Mouse (Mus musculus): ENCODE measurements around the gene Prkrip1. TPM values are rescaled to one million over a fixed set of nuclear protein-coding genes. Genes with fewer than 3 reads are reported as not detected.
A peak's percentile ranks its signal among the peaks of the same experiment; 100 is the strongest.
"Not testable (repeated sequence)": the region's sequence is repeated elsewhere in the genome, so short reads cannot be mapped to it uniquely, and the experiment has no call there.

Gene Prkrip1
- total RNA-seq, 2 experiments from 2014 or later = 39.9 to 41.5 TPM

DNA sequence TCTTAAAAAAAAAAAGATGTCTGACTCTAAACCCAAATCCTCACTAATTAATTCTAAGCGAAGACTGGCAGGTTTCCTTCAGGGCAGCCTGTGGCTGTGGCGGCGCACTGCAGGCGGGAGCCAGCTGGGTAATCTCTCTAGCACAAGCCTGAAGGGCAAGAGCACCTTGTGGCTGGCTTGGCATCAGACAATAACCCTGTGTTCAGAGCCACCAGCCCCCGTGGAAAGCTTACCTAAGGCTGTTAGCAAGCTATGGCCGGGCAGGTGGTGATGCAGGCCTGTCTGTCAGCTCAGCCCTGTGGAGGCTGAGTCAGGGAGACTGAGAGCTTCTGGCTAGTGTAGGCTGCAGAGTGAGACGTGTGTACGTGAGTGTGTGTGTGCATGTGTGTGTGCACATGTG lies 33.5 kb downstream of the Prkrip1 start:
- DNase-seq (ENCODE audit: low spot score in 2 of 2) = no peak

DNA sequence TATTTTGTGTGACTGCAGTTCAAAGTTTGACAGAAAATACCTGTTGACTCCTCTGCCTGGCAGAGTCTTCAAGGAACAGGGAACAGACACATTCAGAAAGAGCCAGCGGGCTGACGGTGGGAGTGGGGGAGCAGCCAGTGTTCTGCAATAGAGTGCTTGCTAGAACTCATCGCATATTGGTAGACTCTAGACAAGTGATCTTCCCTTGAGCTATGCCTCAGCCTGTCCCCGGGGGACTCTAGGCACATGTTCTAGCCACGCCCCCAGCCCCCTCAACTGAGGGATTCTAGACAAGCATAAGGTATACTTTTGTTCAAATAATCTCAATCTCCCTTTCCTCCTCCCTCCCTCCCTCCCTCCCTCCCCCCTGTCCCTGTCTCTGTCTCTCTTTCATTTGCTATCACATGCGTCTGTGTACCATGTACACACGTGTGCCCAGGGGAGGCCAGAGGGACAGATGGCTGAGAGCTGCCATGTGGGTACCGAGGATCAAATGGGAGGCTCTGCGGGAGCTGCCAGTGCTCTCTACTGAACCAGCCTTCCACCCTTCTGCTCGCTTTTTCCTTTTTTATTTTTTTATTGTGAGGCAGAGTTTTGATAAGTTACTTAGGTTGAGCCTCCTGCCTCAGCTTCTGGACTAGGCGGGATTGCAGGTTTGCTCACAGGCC lies 34.8 kb downstream of the Prkrip1 start:
- peak in 1 of 2 experiments; percentile 79 for DNase-seq (ENCODE audit: low spot score in 2 of 2)

DNA sequence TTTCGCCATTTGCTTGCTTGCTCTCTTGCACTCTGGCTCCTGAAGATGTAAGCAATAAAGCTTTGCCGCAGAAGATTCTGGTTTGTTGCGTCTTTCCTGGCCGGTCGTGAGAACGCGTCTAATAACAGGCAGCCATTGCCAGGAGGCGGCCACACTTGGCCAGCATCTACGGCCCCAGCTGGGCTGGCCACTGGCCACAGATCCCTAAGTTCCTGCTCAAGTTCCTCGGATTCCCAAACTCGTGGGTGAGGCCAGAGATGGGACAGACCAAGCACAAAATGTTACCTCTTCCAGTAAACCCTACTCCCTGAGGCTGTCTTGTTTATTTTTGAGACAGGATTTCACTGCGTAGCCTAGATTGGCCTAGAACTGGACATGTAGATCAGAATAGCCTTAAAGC lies 38.7 kb downstream of the Prkrip1 start:
- not testable (repeated sequence) for DNase-seq (ENCODE audit: low spot score in 2 of 2)

DNA sequence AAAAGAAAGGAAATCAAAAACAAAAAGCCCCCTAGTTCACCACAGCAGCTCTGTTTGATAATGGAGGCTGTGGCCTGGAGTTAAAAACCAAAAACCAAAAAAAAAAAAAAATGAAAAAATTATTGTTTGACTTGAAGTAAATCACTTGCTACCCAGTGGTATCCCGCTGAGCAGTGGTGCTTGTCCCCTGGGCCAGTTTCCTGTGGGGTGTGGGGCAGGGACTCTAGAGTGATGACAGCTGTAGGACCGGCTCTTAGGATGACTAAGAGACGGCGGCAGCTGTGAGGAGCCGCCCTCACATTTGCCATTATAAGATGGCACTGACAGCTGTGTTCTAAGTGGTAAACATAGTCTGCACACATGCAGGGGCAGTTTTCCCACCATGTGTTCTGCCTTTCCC lies 43.4 kb downstream of the Prkrip1 start:
- no peak for DNase-seq (ENCODE audit: low spot score in 2 of 2)

DNA sequence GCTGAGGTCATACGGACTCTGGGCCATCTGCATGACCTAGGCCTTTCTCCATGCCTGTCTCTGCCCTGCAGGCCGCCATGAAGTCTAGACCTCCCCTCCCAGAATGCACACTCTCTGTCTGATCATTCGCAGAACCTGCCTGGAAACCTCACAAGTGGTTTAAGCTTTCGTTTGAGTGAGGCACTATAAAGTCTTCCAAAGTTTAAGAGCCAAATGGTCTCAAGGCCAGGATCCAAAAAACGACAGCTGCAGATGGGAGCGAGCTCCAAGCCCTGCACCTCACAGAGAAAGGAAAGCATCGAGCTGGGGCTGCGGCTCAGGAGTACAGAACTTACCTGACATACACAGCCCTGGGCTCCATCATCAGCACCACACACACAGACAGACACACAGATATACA lies 46.4 kb downstream of the Prkrip1 start:
- no peak for DNase-seq (ENCODE audit: low spot score in 2 of 2)

DNA sequence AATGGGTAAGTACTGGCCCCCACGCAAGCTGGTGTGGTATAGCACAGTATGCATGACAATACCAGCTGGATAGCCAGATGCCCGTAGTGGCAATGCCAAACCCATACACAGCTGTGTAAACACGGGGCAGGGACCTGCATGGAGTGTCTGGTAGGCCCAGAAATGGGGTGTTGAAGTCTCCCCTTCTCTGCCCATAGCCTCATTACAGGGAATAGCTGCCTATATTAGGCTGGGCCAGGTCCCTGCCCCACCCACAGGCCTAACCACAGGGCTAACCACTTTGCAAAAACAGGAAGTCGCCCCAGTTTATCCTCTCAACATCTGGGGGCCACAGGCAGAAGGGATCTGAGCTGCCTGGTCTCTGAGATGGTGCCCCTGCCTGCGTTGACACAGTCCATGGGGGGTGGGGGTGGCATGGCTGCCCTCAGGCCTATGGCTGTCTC lies 49.6 kb downstream of the Prkrip1 start:
- not testable (repeated sequence) for DNase-seq (ENCODE audit: low spot score in 2 of 2)

DNA sequence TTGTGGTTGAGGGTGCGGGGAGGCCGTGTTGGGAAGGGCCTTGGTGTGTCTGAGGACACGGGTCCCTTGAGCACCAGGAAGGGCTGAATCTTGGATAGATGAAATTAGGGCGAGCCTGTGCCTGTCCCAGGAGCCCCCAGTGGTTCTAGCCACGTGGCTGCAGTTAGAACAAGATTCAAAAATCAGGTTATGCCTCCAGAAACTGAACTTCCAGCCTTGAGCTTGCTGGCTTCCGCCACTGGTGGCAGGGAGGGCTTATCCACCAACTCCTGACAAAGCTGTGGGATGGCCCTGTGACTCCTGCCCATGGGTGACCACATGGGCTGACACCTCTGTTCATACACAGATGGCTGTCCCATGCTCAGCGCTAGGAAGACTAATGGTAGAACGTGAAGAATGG lies 51.1 kb downstream of the Prkrip1 start:
- no peak for DNase-seq (ENCODE audit: low spot score in 2 of 2)

DNA sequence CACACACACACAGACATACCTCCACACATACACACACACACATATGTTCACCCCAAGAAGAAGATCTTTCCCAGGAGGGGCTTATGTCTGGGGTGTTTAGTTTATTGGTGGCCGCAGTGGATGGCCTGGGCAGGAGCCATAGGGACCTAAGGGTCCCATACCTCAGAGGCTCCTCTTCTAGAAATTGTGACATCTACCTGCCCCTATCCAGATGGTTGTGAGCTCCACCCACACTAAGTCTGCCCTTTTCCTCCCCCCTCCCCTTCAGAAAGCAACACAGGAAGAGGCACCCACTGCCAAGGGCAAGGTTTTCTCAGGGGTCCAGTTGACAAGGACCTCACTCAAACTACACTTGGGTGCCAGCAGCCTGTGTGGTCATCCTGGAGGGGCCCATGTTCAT lies 51.8 kb downstream of the Prkrip1 start:
- no peak for DNase-seq (ENCODE audit: low spot score in 2 of 2)

DNA sequence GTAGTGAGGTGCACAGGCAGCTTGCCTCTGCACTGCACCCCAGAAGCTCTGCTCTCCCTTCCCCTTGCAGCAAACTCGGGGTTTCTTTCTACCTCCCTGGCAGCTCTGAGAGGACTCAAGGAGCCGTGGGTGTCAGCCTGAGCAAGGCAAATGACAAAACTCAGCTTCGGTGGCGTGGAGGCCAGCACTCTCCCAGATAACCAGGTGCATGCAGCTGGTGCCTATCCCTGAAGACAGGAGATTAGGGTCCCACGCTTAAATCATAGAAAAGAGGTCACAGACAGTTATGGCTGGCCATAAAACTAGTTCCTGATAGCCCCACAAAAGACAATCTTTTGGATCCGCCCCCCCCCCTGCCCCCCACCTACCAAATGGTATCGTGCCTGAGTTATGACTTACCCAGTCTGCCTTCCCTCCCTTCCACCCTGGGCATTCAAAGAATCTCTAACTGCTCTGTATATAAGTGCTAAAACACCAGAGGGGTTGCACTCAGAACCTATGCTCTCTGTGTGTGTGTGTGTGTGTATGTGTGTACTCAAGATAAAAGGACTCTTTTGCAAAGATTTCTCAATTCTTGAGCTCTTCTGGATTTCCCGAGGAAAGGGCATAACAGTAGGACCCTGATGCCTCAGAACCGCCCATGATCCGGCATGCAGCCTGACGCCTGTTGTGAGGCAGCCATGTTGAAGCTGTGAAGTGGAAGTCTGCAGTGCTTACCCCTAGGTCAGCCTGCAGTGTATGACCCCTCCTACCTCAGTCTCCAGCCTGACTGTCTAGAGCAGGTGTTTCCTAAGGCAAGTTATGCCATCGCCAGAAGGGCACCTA lies 53.9 kb downstream of the Prkrip1 start:
- no peak for DNase-seq (ENCODE audit: low spot score in 2 of 2)

DNA sequence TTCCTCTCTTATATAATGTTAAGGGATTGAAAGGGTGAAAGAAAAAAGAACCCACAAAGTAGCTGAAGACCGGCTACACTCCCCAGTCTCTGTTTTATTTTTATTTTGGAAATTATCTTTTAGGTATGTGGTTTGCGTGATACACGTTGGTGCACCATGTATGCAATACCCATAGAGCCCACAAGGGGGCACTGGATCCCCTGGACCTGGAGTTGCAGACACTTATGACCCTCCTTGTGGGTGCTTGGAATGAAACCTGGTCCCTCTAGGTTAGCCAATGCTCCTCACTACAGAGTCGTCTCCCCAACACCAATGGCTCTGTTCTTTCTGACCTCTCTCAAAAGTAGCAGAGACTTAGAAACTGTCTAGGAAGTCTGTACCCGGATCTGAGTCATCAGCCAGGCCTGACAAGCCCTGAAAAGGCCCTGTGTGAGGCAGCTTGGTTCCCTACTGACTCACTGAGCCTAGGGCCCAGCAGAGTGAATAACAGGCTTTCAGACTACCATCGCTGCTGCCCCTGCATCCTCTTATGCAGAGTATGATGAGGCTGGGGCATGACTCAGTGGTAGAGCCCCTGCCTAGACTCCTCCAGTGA lies 55.5 kb downstream of the Prkrip1 start:
- DNase-seq (ENCODE audit: low spot score in 2 of 2) = no peak

DNA sequence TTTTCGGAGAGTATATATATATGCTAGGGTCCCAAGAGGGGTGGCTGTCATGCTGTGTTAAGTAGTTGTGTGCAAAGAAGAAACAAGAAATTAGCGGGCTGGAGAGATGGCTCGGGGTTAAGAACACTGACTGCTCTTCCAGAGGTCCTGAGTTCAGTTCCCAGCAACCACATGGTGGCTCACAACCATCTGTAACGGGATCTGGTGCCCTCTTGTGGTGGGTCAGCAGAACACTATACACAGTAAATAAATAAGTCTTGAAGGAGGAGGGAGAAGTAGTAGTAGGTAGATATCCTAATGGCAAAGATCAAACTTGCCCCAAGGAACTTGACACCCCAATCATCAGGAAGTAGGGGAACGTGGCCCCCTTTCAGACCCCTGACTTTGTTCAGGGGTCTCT lies 56.0 kb downstream of the Prkrip1 start:
- no peak for DNase-seq (ENCODE audit: low spot score in 2 of 2)

DNA sequence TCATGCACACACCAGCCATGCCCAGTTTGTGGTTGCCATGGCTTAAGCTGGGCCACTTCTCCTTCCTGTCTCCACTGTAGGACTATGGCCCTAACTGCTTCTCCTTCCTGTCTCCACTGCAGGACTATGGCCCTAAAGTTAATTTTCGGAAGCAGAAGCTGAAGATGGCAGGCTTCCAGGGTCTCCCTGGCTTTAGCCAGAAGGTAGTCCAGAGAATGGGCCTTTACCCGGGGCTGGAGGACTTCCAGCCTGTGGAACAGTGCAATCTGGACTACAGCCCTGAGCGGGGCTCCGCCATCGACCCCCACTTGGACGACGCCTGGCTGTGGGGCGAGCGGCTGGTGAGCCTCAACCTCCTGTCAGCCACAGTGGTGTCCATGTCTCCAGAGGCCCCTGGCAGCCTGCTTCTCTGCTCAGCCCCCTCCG lies 58.7 kb downstream of the Prkrip1 start:
- DNase-seq (ENCODE audit: low spot score in 2 of 2) = peak; percentile 29 to 57

DNA sequence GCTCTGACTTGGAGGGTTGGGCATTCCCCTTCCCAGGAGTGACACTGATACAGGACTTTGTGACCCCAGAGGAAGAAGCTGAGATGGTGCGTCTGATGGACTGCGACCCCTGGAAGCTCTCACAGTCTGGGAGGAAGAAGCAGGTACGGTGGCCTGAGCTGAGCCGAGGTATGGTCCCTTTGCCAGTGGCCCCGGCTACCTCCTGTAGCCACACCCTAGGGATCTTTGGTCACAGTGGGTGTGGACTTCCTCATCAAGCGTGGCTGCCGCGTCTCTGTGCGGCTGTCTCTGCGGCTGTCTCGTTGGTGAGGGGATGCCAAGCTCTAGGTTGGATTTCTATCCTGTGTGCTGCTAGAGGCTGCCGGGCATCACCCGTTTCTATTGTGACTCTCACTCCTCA lies 59.4 kb downstream of the Prkrip1 start:
- no peak for DNase-seq (ENCODE audit: low spot score in 2 of 2)

DNA sequence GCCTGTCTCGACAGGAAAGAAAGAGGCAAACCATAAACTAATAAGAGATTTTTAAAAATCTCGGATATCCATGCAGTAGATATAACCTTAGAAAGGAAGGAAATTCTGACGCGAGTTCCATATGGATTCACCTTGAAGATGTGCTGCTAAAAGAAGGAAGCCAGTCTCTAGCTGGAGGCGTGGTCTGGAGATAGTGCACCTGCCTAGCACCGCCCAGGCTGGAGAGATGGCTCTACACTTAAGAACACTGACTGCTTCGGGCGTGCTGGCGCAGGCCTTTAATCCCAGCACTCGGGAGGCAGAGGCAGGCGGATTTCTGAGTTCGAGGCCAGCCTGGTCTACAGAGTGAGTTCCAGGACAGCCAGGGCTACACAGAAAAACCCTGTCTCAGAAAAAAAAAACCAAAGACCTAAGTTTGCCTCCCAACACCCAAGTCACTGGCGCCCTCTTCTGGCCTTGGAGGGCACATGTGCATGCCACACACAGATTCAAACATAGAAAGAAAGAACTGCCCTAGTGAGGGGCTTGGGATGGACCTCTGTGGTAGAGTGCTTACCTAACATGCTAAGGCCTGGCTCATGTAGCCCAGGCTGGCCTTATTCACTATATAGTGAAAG lies 61.0 kb downstream of the Prkrip1 start:
- DNase-seq (ENCODE audit: low spot score in 2 of 2) = no peak

DNA sequence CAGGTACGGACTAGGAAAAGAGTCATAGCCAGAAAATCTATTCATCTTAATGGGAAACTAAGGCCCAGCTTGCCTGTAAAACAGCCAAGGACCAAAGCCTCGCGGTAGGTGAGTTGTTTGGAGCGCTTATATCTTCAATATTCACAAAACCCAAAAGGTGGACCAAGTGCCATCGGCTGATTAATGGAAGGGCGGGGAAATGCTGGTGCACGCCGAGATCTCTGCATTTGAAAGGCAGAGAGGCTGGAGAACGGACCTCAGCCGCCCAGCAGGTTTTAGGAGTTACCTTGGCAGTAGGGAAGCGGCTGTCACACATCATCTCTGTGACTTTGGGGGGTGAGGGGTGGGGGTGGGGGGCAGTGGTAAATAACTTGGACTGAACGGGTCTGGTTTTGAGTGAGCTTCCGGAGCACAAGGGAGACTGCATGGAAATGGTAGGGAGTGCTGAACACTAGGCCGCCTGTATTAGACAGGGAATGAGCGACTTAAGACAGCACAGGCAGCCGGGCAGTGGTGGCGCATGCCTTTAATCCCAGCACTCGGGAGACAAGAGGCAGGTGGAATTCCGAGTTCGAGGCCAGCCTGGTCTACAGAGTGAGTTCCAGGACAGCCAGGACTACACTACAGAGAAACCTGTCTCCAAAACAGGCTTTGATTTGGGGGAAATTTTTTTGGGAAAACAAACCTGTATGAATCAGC lies 62.3 kb downstream of the Prkrip1 start:
- no peak for DNase-seq (ENCODE audit: low spot score in 2 of 2)

DNA sequence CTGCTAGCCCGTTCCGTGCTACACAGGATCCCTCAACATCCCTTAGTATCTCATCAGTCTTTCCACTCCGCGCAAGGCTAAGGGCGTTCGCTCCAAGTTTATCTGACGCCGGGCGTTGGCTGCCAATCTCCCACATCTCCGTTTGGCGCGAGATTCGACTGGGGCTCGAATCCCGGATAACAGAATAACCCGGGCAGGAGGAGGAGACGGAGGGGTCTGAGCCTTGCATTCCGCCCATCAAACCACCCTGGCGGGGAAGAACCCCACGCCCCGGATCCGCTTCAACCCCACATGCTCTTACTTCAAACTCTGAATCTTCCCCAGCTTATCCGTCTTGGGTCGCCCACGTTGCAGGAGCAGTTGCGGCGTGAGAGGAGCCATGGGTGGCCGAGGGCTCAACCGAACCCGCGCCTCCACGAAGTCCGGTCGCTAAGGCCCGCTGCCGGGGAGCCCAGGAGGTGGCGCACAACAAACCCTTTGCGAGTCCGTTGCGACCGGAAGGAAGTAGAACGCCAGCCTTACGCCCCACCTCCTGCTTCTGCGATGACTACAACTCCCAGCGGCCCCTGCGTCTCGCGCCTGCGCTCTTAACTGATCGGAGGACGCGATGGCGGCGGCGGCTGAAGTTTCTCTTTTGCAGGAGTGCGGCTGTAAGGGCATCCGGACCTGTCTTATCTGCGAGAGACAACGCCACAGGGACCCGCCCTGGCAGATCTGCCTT lies 63.0 kb downstream of the Prkrip1 start, which contains the start of the genes Lrwd1 and Alkbh4:
Gene Lrwd1 (minus strand): TSS at position 504 of the 721 bp plus-strand sequence.
Gene Alkbh4 (plus strand): TSS at position 576 of the 721 bp plus-strand sequence.
- DNase-seq (ENCODE audit: low spot score in 2 of 2) = peak; percentile 94 to 97

Data from layer of hippocampus, postnatal 14 days (tissue).